In genomic region chr10:119819740-119820139, GRCm38 (mm10) we compare ENCODE assay signal across 8 mouse cellular contexts.
DNase-seq lines count a peak whose midpoint lies in the region; ATAC-seq and TF ChIP-seq lines count a peak whose summit lies in the region.

No protein-coding gene starts in this region.

- H3K27ac ChIP-seq in heart, embryonic 16.5 days (ENCODE audit: low read length), result no peak overlapping the region
- no peak overlapping the region for H3K27ac ChIP-seq in cortical plate, adult 2 months (ENCODE audit: insufficient read depth, low read length)
- peak overlapping the region; percentile 94 for H3K27ac ChIP-seq in hindbrain, embryonic 12.5 days
- H3K27ac ChIP-seq in midbrain, embryonic 14.5 days (replicated peaks; ENCODE audit: low read depth, low read length), result peak overlapping the region; percentile 92

- intact Hi-C loops in heart, postnatal 25 days (cut with DNase I), result no loop called here
- intact Hi-C loops in left cerebral cortex, postnatal 4 days (cut with DNase I), result no loop called here

- H3K4me2 ChIP-seq in heart, embryonic 16.5 days (ENCODE audit: low read depth, low read length), result peak overlapping the region; percentile 57
- peak overlapping the region; percentile 56 for H3K4me2 ChIP-seq in hindbrain, embryonic 12.5 days (replicated peaks)
- H3K4me2 ChIP-seq in midbrain, embryonic 14.5 days (ENCODE audit: low read length), result peak overlapping the region; percentile 54

- no peaks in the 10 kb centered on the region for H3K27me3 ChIP-seq in heart, embryonic 16.5 days (ENCODE audit: control insufficient read depth, insufficient read depth, low read length)
- H3K27me3 ChIP-seq in hindbrain, embryonic 12.5 days, result no peaks in the 10 kb centered on the region
- no peaks in the 10 kb centered on the region for H3K27me3 ChIP-seq in midbrain, embryonic 14.5 days (ENCODE audit: control insufficient read depth, insufficient read depth, low read length)

- H3K36me3 ChIP-seq in heart, embryonic 16.5 days (ENCODE audit: control insufficient read depth, insufficient read depth), result no peaks in the 10 kb centered on the region
- H3K36me3 ChIP-seq in hindbrain, embryonic 12.5 days, result no peaks in the 10 kb centered on the region
- H3K36me3 ChIP-seq in midbrain, embryonic 14.5 days (ENCODE audit: control insufficient read depth, insufficient read depth, low read length), result no peaks in the 10 kb centered on the region

- H3K9ac ChIP-seq in heart, embryonic 16.5 days (ENCODE audit: low read length), result peak overlapping the region; percentile 16; the same call in 1 of the 2 replicates
- peak overlapping the region; percentile 56 for H3K9ac ChIP-seq in hindbrain, embryonic 12.5 days
- H3K9ac ChIP-seq in midbrain, embryonic 14.5 days (replicated peaks; ENCODE audit: low read length), result peak overlapping the region; percentile 59

- no peak for TF ChIP-seq POLR2A in cortical plate, adult 2 months (IDR thresholded peaks at IDR 0.05; ENCODE audit: extremely low read depth, insufficient read depth, low read length)

- no peak for ATAC-seq in heart, embryonic 16.5 days (replicated peaks; ENCODE audit: extremely low read depth, insufficient read depth, low FRiP score)
- peak; percentile 39 for ATAC-seq in hindbrain, embryonic 12.5 days (ENCODE audit: low FRiP score)
- ATAC-seq in midbrain, embryonic 14.5 days (ENCODE audit: low FRiP score, low TSS enrichment), result peak; percentile 46; the same call in 1 of the 2 replicates
- no peak for ATAC-seq in monocyte, adult 5-6 weeks (replicated peaks; ENCODE audit: insufficient number of reproducible peaks, low FRiP score, low TSS enrichment, poor library complexity, severe bottlenecking)

- peaks cover 10% of the 10 kb centered on the region; the same call in 1 of the 2 replicates for H3K4me1 ChIP-seq in heart, embryonic 16.5 days (ENCODE audit: control insufficient read depth, insufficient read depth, low read length)
- peaks cover 1% of the 10 kb centered on the region; the same call in 1 of the 2 replicates for H3K4me1 ChIP-seq in cortical plate, adult 2 months (ENCODE audit: control insufficient read depth, insufficient read depth, low read length)
- peaks cover 42% of the 10 kb centered on the region for H3K4me1 ChIP-seq in hindbrain, embryonic 12.5 days
- H3K4me1 ChIP-seq in midbrain, embryonic 14.5 days (ENCODE audit: control insufficient read depth, insufficient read depth, low read length), result peaks cover 37% of the 10 kb centered on the region

- no peak for TF ChIP-seq CTCF in cortical plate, adult 2 months (IDR thresholded peaks at IDR 0.05; ENCODE audit: extremely low read depth, insufficient read depth, low read length)

- no peaks in the 10 kb centered on the region for H3K9me3 ChIP-seq in heart, embryonic 16.5 days (replicated peaks; ENCODE audit: control insufficient read depth, low read length)
- H3K9me3 ChIP-seq in hindbrain, embryonic 12.5 days (replicated peaks), result no peaks in the 10 kb centered on the region
- no peaks in the 10 kb centered on the region for H3K9me3 ChIP-seq in midbrain, embryonic 14.5 days (ENCODE audit: control insufficient read depth, low read length)

- 28% methylated on average over 5 of the region's 5 CpGs for WGBS in heart, embryonic 16.5 days
- WGBS in hindbrain, embryonic 12.5 days, result 21% methylated on average over 5 of the region's 5 CpGs
- 13% methylated on average over 5 of the region's 5 CpGs for WGBS in midbrain, embryonic 14.5 days

- no peak for DNase-seq in heart, postnatal 25 days (ENCODE audit: low spot score)
- DNase-seq in midbrain, embryonic 14.5 days, result peak; percentile 67
- no peak for DNase-seq in ovary, postnatal 10 days (ENCODE audit: low spot score)
- no peak for DNase-seq in left cerebral cortex, postnatal 4 days

- peak overlapping the region; percentile 39 for H3K4me3 ChIP-seq in heart, embryonic 16.5 days (ENCODE audit: low read length)
- peak overlapping the region; percentile 50 for H3K4me3 ChIP-seq in cortical plate, adult 2 months (ENCODE audit: insufficient read depth, low read length)
- peak overlapping the region; percentile 32 for H3K4me3 ChIP-seq in hindbrain, embryonic 12.5 days
- peak overlapping the region; percentile 41 for H3K4me3 ChIP-seq in midbrain, embryonic 14.5 days (replicated peaks; ENCODE audit: low read depth, low read length)

Comparison
In these comparisons a context has a peak if more than half of its experiments do, and no peak if none do; other contexts are left out.
1. ATAC-seq: peak in hindbrain, embryonic 12.5 days (single experiment) and midbrain, embryonic 14.5 days (single experiment); none in heart, embryonic 16.5 days (single experiment) and monocyte, adult 5-6 weeks (single experiment).
2. H3K27ac ChIP-seq: peak in hindbrain, embryonic 12.5 days (single experiment) and midbrain, embryonic 14.5 days (single experiment); none in heart, embryonic 16.5 days (single experiment) and cortical plate, adult 2 months (single experiment).
3. Peak in every context shown above with its lines, with median percentiles within 50 percentile points of each other: H3K4me2 ChIP-seq, H3K4me3 ChIP-seq and H3K9ac ChIP-seq.